Mouse (Mus musculus): Measurements from ENCODE around the gene Bcl9l.

The Bcl9l gene

GRCm38 (mm10) chr9:44523686-44524085 is 41.1 kb downstream of the Bcl9l start:
- in situ Hi-C loops (cut with MboI; ENCODE audit: low pct_unique_long_range_greater_than_20kb in 1 of 2, low sequenced_read_pairs in 2 of 2, unreplicated experiment in 1 of 2) = no loop called here

GRCm38 (mm10) chr9:44524235-44524826 is 41.7 kb downstream of the Bcl9l start:
- in situ Hi-C loops (cut with MboI; ENCODE audit: low pct_unique_long_range_greater_than_20kb in 1 of 2, low sequenced_read_pairs in 2 of 2, unreplicated experiment in 1 of 2) = no loop called here

- in situ Hi-C loops (cut with MboI; ENCODE audit: low pct_unique_long_range_greater_than_20kb in 1 of 2, low sequenced_read_pairs in 2 of 2, unreplicated experiment in 1 of 2) = no loop called here
These were observed 42.4 kb downstream of the Bcl9l start for GRCm38 (mm10) chr9:44525001-44525400.

- in situ Hi-C loops (cut with MboI; ENCODE audit: low pct_unique_long_range_greater_than_20kb in 1 of 2, low sequenced_read_pairs in 2 of 2, unreplicated experiment in 1 of 2) = no loop called here
These were observed 43.0 kb downstream of the Bcl9l start for GRCm38 (mm10) chr9:44525589-44525988.

GRCm38 (mm10) chr9:44526337-44527112 is 43.9 kb downstream of the Bcl9l start:
- in situ Hi-C loops (cut with MboI; ENCODE audit: low pct_unique_long_range_greater_than_20kb in 1 of 2, low sequenced_read_pairs in 2 of 2, unreplicated experiment in 1 of 2) = no loop called here

GRCm38 (mm10) chr9:44528340-44528739 is 45.7 kb downstream of the Bcl9l start:
- in situ Hi-C loops (cut with MboI; ENCODE audit: low pct_unique_long_range_greater_than_20kb in 1 of 2, low sequenced_read_pairs in 2 of 2, unreplicated experiment in 1 of 2) = no loop called here

- in situ Hi-C loops (cut with MboI; ENCODE audit: low pct_unique_long_range_greater_than_20kb in 1 of 2, low sequenced_read_pairs in 2 of 2, unreplicated experiment in 1 of 2) = no loop called here
These were observed 50.5 kb downstream of the Bcl9l start for GRCm38 (mm10) chr9:44532991-44533580.

GRCm38 (mm10) chr9:44537625-44538301 is 55.1 kb downstream of the Bcl9l start:
- in situ Hi-C loops (cut with MboI; ENCODE audit: low pct_unique_long_range_greater_than_20kb in 1 of 2, low sequenced_read_pairs in 2 of 2, unreplicated experiment in 1 of 2) = no loop called here

- in situ Hi-C loops (cut with MboI; ENCODE audit: low pct_unique_long_range_greater_than_20kb in 1 of 2, low sequenced_read_pairs in 2 of 2, unreplicated experiment in 1 of 2) = no loop called here
These were observed 57.3 kb downstream of the Bcl9l start for GRCm38 (mm10) chr9:44539816-44540421.

GRCm38 (mm10) chr9:44540676-44541075 is 58.1 kb downstream of the Bcl9l start:
- in situ Hi-C loops (cut with MboI; ENCODE audit: low pct_unique_long_range_greater_than_20kb in 1 of 2, low sequenced_read_pairs in 2 of 2, unreplicated experiment in 1 of 2) = no loop called here

- in situ Hi-C loops (cut with MboI; ENCODE audit: low pct_unique_long_range_greater_than_20kb in 1 of 2, low sequenced_read_pairs in 2 of 2, unreplicated experiment in 1 of 2) = no loop called here
These were observed 59.7 kb downstream of the Bcl9l start for GRCm38 (mm10) chr9:44542364-44542763.

- in situ Hi-C loops (cut with MboI; ENCODE audit: low pct_unique_long_range_greater_than_20kb in 1 of 2, low sequenced_read_pairs in 2 of 2, unreplicated experiment in 1 of 2) = no loop called here
These were observed 62.4 kb downstream of the Bcl9l start for GRCm38 (mm10) chr9:44544986-44545385.

- in situ Hi-C loops (cut with MboI; ENCODE audit: low pct_unique_long_range_greater_than_20kb in 1 of 2, low sequenced_read_pairs in 2 of 2, unreplicated experiment in 1 of 2) = no loop called here
These were observed 66.0 kb downstream of the Bcl9l start for GRCm38 (mm10) chr9:44548412-44549152.

GRCm38 (mm10) chr9:44551138-44551537 is 68.5 kb downstream of the Bcl9l start:
- in situ Hi-C loops (cut with MboI; ENCODE audit: low pct_unique_long_range_greater_than_20kb in 1 of 2, low sequenced_read_pairs in 2 of 2, unreplicated experiment in 1 of 2) = no loop called here

- in situ Hi-C loops (cut with MboI; ENCODE audit: low pct_unique_long_range_greater_than_20kb in 1 of 2, low sequenced_read_pairs in 2 of 2, unreplicated experiment in 1 of 2) = no loop called here
These were observed 69.5 kb downstream of the Bcl9l start for GRCm38 (mm10) chr9:44552161-44552560.
